Mouse (Mus musculus): Measurements from ENCODE around the gene Phf5a.

DNA sequence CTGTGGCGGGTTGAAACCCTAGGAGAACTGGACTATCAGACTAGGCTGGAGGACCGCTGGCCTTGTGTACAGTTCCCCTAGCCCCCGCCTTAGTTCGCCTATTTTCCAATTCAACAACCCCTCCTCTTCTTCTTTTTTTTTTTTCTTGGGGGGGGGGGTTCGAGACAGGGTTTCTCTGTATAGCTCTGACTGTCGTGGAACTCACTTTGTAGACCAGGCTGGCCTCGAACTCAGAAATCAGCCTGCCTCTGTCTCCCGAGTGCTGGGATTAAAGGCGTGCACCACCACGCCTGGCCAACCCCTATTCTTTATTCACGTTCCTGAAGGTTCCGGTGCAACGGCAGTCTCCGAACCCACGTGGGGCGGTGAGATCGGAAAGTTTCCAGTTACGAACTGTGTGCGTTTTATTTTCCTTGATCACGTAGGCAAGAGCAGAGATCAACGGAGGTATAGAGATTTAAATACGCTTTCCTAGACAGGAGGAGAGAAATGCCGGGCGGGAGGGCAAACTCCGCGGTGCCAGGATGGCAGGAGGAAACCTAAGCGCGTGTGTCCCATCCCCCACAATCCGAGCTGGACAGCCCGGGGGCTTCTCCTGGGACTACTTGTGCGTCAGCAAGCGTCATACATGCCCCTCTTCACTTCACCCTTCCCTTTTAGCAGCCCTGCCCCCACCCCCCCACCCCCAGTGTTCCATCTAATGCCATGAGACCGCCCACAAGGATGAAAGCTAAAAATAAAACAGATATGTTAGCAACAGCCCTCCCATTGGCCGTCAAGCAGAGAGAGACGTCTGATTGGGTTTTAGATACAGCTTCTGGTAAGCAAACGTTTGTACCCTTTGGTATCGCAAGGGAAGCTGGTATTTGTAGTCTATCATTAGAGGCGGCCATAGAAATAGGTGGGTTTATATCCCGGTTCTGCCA, 12.1 kb downstream of the Phf5a start:
- TF ChIP-seq POLR2A (IDR thresholded peaks at IDR 0.05; ENCODE audit: control insufficient read depth, extremely low read depth, insufficient read depth, low read length, poor library complexity) (no peak), CTCF (IDR thresholded peaks at IDR 0.05; ENCODE audit: borderline replicate concordance, control insufficient read depth, extremely low read depth, insufficient read depth, low read length, poor library complexity) (no peak)
